Comparison of ENCODE assay signal across 20 mouse cellular contexts in the genomic region with DNA sequence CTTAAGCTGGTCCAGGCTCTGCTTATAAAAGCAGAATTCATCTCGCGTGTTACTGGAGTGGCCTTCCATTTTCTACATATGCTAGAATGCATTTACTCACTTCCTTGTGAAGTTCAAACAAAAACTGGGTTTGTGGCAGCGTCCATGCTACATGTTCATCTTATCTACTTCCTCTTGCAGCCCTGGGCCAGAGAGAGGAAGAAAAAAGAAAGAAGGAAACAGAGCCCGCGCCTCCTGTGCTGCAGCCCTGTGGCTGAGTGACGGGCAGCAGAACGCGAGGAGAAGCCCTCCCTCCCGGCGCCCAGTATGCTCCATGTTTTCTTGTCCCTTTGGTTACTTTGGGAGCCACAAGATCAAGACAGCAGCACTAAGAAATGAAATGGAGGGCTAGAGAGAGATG. TPM values are rescaled to one million over a fixed set of nuclear protein-coding genes. Genes with fewer than 3 reads are reported as not detected.
DNase-seq lines count a peak whose midpoint lies in the region; ATAC-seq lines count a peak whose summit lies in the region.
"Had no signal": no experiment of that assay in that cellular context is flagged by ENCODE, and none has a peak within 500 bp of the region (broad histone marks: within the 10 kb centered on the region; RNA-seq: fewer than 3 reads in every experiment).

No protein-coding gene starts in this region.

- peak; percentile 70 for DNase-seq in 416B (ENCODE audit: low read depth)
- no peak for DNase-seq in embryo, embryonic 10 days (ENCODE audit: low spot score)
- no peak for DNase-seq in gastrocnemius, postnatal 25 days
- no peak for DNase-seq in natural killer cell, adult 2 months (ENCODE audit: low spot score in 2 of 2)
- DNase-seq: cerebellum, adult 18-20 months; kidney, adult 11 months; kidney, postnatal 4 days; layer of hippocampus, postnatal 36 days; left cerebral cortex, postnatal 4 days; lung, postnatal 14 days; midbrain, embryonic 14.5 days; right cerebral cortex, postnatal 14 days had no signal

- H3K36me3 ChIP-seq in heart, embryonic 12.5 days, result peaks cover 20% of the 10 kb centered on the region; the same call in 1 of the 2 replicates
- H3K36me3 ChIP-seq in heart, embryonic 11.5 days (ENCODE audit: control insufficient read depth, insufficient read depth, low read length), result no peaks in the 10 kb centered on the region
- H3K36me3 ChIP-seq: liver, embryonic 15.5 days had no signal

- 64% methylated on average over 10 of the region's 10 CpGs for WGBS in heart, embryonic 12.5 days
- 74% methylated on average over 10 of the region's 10 CpGs for WGBS in heart, embryonic 11.5 days (ENCODE audit: insufficient replicate concordance)

- peak; percentile 62; the same call in 1 of the 2 replicates for ATAC-seq in heart, embryonic 12.5 days (ENCODE audit: insufficient number of reproducible peaks, low FRiP score)
- ATAC-seq in heart, embryonic 11.5 days (replicated peaks; ENCODE audit: insufficient number of reproducible peaks, low FRiP score, low TSS enrichment), result no peak
- ATAC-seq in granulocyte monocyte progenitor cell, adult 5-6 weeks (replicated peaks; ENCODE audit: poor library complexity, severe bottlenecking), result peak; percentile 93
- peak; percentile 55 for ATAC-seq in megakaryocyte-erythroid progenitor cell, adult 5-6 weeks (replicated peaks; ENCODE audit: low FRiP score, low TSS enrichment, poor library complexity, severe bottlenecking)
- ATAC-seq: forebrain, embryonic 14.5 days; hindbrain, embryonic 16.5 days had no signal

- peak overlapping the region; percentile 41; the same call in 1 of the 2 replicates for H3K27ac ChIP-seq in heart, embryonic 12.5 days (ENCODE audit: poor library complexity, severe bottlenecking)
- no peak overlapping the region for H3K27ac ChIP-seq in heart, embryonic 11.5 days (ENCODE audit: low read depth, low read length)
- H3K27ac ChIP-seq: embryonic facial prominence, embryonic 15.5 days; liver, embryonic 15.5 days had no signal

- H3K4me2 ChIP-seq in heart, embryonic 12.5 days, result no peak overlapping the region
- H3K4me2 ChIP-seq in heart, embryonic 11.5 days, result no peak overlapping the region
- H3K4me2 ChIP-seq: embryonic facial prominence, embryonic 15.5 days; liver, embryonic 15.5 days had no signal

- no peaks in the 10 kb centered on the region for H3K4me1 ChIP-seq in heart, embryonic 12.5 days (replicated peaks)
- H3K4me1 ChIP-seq in heart, embryonic 11.5 days (ENCODE audit: control insufficient read depth, insufficient read depth, low read length), result no peaks in the 10 kb centered on the region
- H3K4me1 ChIP-seq: liver, embryonic 15.5 days had no signal

- no peak overlapping the region for H3K9ac ChIP-seq in heart, embryonic 12.5 days
- H3K9ac ChIP-seq in heart, embryonic 11.5 days (ENCODE audit: low read depth, low read length), result no peak overlapping the region
- H3K9ac ChIP-seq: embryonic facial prominence, embryonic 15.5 days; liver, embryonic 15.5 days had no signal

- H3K9me3 ChIP-seq in heart, embryonic 12.5 days (replicated peaks), result no peaks in the 10 kb centered on the region
- H3K9me3 ChIP-seq in heart, embryonic 11.5 days (replicated peaks; ENCODE audit: control insufficient read depth, low read length), result no peaks in the 10 kb centered on the region
- H3K9me3 ChIP-seq: embryonic facial prominence, embryonic 15.5 days; liver, embryonic 15.5 days had no signal

- H3K4me3 ChIP-seq in heart, embryonic 12.5 days, result no peak overlapping the region
- no peak overlapping the region for H3K4me3 ChIP-seq in heart, embryonic 11.5 days (ENCODE audit: low read depth, low read length)
- H3K4me3 ChIP-seq: embryonic facial prominence, embryonic 15.5 days; liver, embryonic 15.5 days had no signal

- H3K27me3 ChIP-seq in heart, embryonic 12.5 days (replicated peaks), result no peaks in the 10 kb centered on the region
- H3K27me3 ChIP-seq in heart, embryonic 11.5 days (ENCODE audit: control insufficient read depth, insufficient read depth, low read length), result no peaks in the 10 kb centered on the region
- H3K27me3 ChIP-seq: embryonic facial prominence, embryonic 15.5 days; liver, embryonic 15.5 days had no signal

RNA-seq across cellular contexts. Expression of a gene that starts 7.9 kb away (rescaled TPM):
- polyA plus RNA-seq in heart, embryonic 12.5 days (2016; fragmentation: Nextera tagmentation; extraction: Ambion mirVana), result 4.0 and 4.4 TPM in 2 replicates
- 4.8 TPM in 2 replicates for polyA plus RNA-seq in heart, embryonic 11.5 days (2014; fragmentation: Nextera tagmentation; extraction: Ambion mirVana)
- total RNA-seq in granulocyte monocyte progenitor cell, adult 5-6 weeks (2014; fragmentation: Nextera tagmentation), result 5.4 and 6.9 TPM in 2 replicates
- total RNA-seq in granulocyte monocyte progenitor cell, adult 5-6 weeks (2017), result 4.5 and 5.4 TPM in 2 replicates
- total RNA-seq in megakaryocyte-erythroid progenitor cell, adult 5-6 weeks (2014; fragmentation: Nextera tagmentation), result 1.2 TPM in 1 of 2 replicates, not detected in the other
- total RNA-seq in megakaryocyte-erythroid progenitor cell, adult 5-6 weeks (2017), result 1.1 TPM in 1 of 2 replicates, not detected in the other
- total RNA-seq in gastrocnemius, postnatal 25 days (2021), result under 1 TPM; 0.26 to 0.27 TPM

RNA-seq across cellular contexts. Expression of a gene that starts 8.0 kb away (rescaled TPM):
- 25.2 and 25.7 TPM in 2 replicates for polyA plus RNA-seq in heart, embryonic 12.5 days (2016; fragmentation: Nextera tagmentation; extraction: Ambion mirVana)
- polyA plus RNA-seq in heart, embryonic 11.5 days (2014; fragmentation: Nextera tagmentation; extraction: Ambion mirVana), result 26.6 and 27.4 TPM in 2 replicates
- total RNA-seq in granulocyte monocyte progenitor cell, adult 5-6 weeks (2014; fragmentation: Nextera tagmentation), result 21.7 and 34.2 TPM in 2 replicates
- 31.7 and 32.0 TPM in 2 replicates for total RNA-seq in granulocyte monocyte progenitor cell, adult 5-6 weeks (2017)
- total RNA-seq in megakaryocyte-erythroid progenitor cell, adult 5-6 weeks (2014; fragmentation: Nextera tagmentation), result 4.7 and 11.3 TPM in 2 replicates
- 7.3 and 14.8 TPM in 2 replicates for total RNA-seq in megakaryocyte-erythroid progenitor cell, adult 5-6 weeks (2017)
- 1 to 10 TPM; 4.2 to 5.0 TPM for total RNA-seq in gastrocnemius, postnatal 25 days (2021)
